Mouse (Mus musculus) ES-E14 (cell line): ENCODE data around the gene Ndufaf3. TPM values are rescaled to one million over a fixed set of nuclear protein-coding genes. Genes with fewer than 3 reads are reported as not detected.
A peak's percentile ranks its signal among the peaks of the same experiment; 100 is the strongest.
"Not testable (repeated sequence)": the region's sequence is repeated elsewhere in the genome, so short reads cannot be mapped to it uniquely, and the experiment has no call there.

Source experiments
- DNase-seq: peaks from one replicate; pipeline ENCODE4 v3.0.0-alpha.2; 2013; ENCODE audit warnings: low read depth, low spot score
- H3K27ac ChIP-seq: 2 replicates; pipeline ENCODE4 v1.5.1; 2012; ENCODE audit warnings: low read depth, mild to moderate bottlenecking, low read length, moderate library complexity, mixed read lengths; ENCODE audit not compliant: poor library complexity, insufficient read depth, severe bottlenecking
- H3K36me3 ChIP-seq: 2 replicates; pipeline ENCODE4 v1.6.1; 2012; ENCODE audit warnings: mild to moderate bottlenecking, low read length, moderate library complexity, mixed read lengths; ENCODE audit not compliant: control insufficient read depth, poor library complexity, insufficient read depth, severe bottlenecking
- H3K4me1 ChIP-seq, 2 experiments: fragments of 150-350 bp in 1 of 2; sonication (generic) in 1 of 2; 2 replicates each; pipeline ENCODE4 v1.6.1; 2012; ENCODE audit warnings: low read length in 2 of 2, mild to moderate bottlenecking in 1 of 2, mixed read lengths in 1 of 2; ENCODE audit not compliant: control insufficient read depth in 2 of 2, insufficient read depth in 2 of 2, poor library complexity in 1 of 2
- H3K4me3 ChIP-seq, 2 experiments: fragments of 150-350 bp in 1 of 2; sonication (generic) in 1 of 2; 2 replicates each; pipeline ENCODE4 v1.5.1; 2012; ENCODE audit warnings: low read length in 2 of 2, low read depth in 1 of 2, mild to moderate bottlenecking in 1 of 2, mixed read lengths in 1 of 2; ENCODE audit not compliant: insufficient read depth in 1 of 2, poor library complexity in 1 of 2, severe bottlenecking in 1 of 2
- H3K9ac ChIP-seq: 2 replicates; pipeline ENCODE4 v1.6.1; 2012; ENCODE audit warnings: low read depth, mild to moderate bottlenecking, low read length, mixed read lengths; ENCODE audit not compliant: poor library complexity, insufficient read depth, severe bottlenecking
- H3K9me3 ChIP-seq: fragments of 150-350 bp; sonication (generic); 2 replicates; pipeline ENCODE4 v1.6.1; 2012; ENCODE audit warnings: low read depth, mild to moderate bottlenecking, low read length; ENCODE audit not compliant: control insufficient read depth, insufficient read depth
- CHD2 ChIP-seq: IDR thresholded peaks from 2 replicates; pipeline ENCODE4 v1.6.1; 2014; ENCODE audit warnings: mild to moderate bottlenecking, low read depth, low read length, inconsistent platforms
- HCFC1 ChIP-seq: IDR thresholded peaks from 2 replicates; pipeline ENCODE4 v1.6.1; 2012; ENCODE audit warnings: low read length, inconsistent platforms, borderline replicate concordance; ENCODE audit not compliant: insufficient read depth
- MAFK ChIP-seq: IDR thresholded peaks from 2 replicates; pipeline ENCODE4 v1.6.1; 2014; ENCODE audit warnings: mild to moderate bottlenecking, low read depth, low read length, inconsistent platforms; ENCODE audit not compliant: insufficient read depth
- ZC3H11A ChIP-seq: IDR thresholded peaks from 2 replicates; pipeline ENCODE4 v1.6.1; 2012; ENCODE audit warnings: low read depth, mild to moderate bottlenecking, inconsistent platforms, low read length, borderline replicate concordance
- ZNF384 ChIP-seq: IDR thresholded peaks from 2 replicates; pipeline ENCODE4 v1.6.1; 2012; ENCODE audit warnings: low read depth, low read length, inconsistent platforms
- in situ Hi-C, 2 experiments: fragments of 600-800 bp; cut with MboI; formaldehyde crosslinking; loops; one replicate each; pipeline ENCODE4 v1.15.1; 2025; ENCODE audit warnings: low sequenced_read_pairs in 2 of 2, inconsistent platforms in 1 of 2; ENCODE audit not compliant: unreplicated experiment in 2 of 2
- total RNA-seq: library from RNA; depleted of rRNA; stranded (reverse); fragments of 300-350 nt; gene quantifications from 2 replicates; pipeline ENCODE4 v1.2.3, GENCODE M21; 2012; rRNA removed

The Ndufaf3 gene
- 36.6 and 57.3 TPM in 2 replicates for total RNA-seq

DNA sequence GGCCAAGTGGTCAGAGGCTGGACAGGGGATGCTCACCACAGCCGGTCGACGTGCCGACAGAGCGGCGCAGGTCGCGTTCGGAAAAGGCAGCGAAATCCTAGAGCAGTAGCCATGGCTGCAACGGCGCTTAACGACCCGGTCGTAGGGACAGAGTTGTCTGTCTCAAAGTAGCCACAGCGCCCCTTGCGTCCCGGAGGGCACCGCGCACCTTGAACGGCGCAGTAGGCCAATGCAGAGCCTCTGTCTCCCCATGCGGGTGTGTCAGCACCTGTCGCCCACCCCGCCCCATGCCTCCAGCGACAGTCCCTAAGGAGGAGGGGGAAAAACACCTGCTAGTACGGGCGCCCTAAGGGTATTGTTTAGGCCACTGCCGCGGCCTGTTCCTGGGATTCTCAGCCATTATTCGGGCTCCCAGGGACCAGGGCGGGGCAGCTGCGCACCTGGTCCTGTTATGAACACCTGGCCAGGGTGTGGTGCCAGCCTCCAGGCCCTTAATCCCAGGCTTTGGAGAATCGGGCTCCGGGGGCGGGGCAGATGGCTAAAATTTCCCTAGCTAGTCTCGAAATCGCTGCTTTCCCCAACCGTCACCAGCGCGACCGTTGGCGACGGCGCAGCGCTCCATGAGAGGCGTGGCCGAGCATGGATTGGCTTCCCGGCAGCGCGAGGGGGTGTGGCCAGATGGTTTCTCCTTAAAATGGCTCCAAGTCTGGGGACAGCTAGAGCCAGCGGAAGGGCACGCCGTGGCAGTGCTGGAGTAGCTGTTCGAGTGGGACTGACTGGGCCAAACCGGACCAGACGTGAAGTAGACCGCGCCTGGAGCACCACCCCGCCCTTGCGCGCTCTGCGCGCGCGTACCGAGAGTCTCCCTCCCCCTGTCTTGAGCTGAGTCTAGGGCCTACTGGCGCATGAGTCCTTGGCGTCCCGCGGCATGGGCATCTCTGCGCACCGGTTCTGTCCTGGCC, at the start of gene Ndufaf3:
Gene Ndufaf3 (minus strand): TSS at position 620 of the 962 bp plus-strand sequence.
- Histone ChIP-seq H3K9ac (peak within 1 kb of the TSS; percentile 83), H3K27ac (peak within 1 kb of the TSS; percentile 82), H3K9me3 (no peaks in the 10 kb centered on the region), H3K36me3 (peaks cover 46% of the 10 kb centered on the region), H3K4me1 (peaks cover 6 to 11% of the 10 kb centered on the region in 2 experiments; a peak in 2 of 4 replicates), H3K4me3 (peak within 1 kb of the TSS; percentile 73 to 82)
- in situ Hi-C loops = no loop called here
- peak; percentile 95 for DNase-seq
- TF ChIP-seq MAFK (0 out of 2 replicates have a peak, but pooled peaks have one; percentile 1), ZC3H11A (no peak), HCFC1 (peak; percentile 76; the same call in 1 of the 2 replicates)

- no peak overlapping the region for H3K9ac ChIP-seq
- H3K9me3 ChIP-seq = no peaks in the 10 kb centered on the region
- H3K4me3 ChIP-seq = no peak overlapping the region
- TF ChIP-seq MAFK (no peak), HCFC1 (no peak), ZC3H11A (no peak), CHD2 (no peak), ZNF384 (no peak)
- H3K27ac ChIP-seq = no peak overlapping the region
- DNase-seq = no peak
- no peaks in the 10 kb centered on the region for H3K4me1 ChIP-seq
- in situ Hi-C loops = no loop called here
- peaks cover 54% of the 10 kb centered on the region for H3K36me3 ChIP-seq
These were observed 44.3 kb upstream of the Ndufaf3 start for GRCm38 (mm10) chr9:108611488-108611887.

- in situ Hi-C loops = no loop called here
- peaks cover 64% of the 10 kb centered on the region for H3K36me3 ChIP-seq
These were observed 41.7 kb upstream of the Ndufaf3 start for GRCm38 (mm10) chr9:108608889-108609288.

GRCm38 (mm10) chr9:108607929-108608328, 40.7 kb upstream of the Ndufaf3 start:
- H3K9ac ChIP-seq, in situ Hi-C loops, H3K9me3 ChIP-seq, H3K4me1 ChIP-seq, DNase-seq, H3K4me3 ChIP-seq, H3K27ac ChIP-seq: not testable (repeated sequence)
- peaks cover 67% of the 10 kb centered on the region for H3K36me3 ChIP-seq

More at GRCm38 (mm10) chr9:108608889-108609288, 41.7 kb upstream of the Ndufaf3 start:
- TF ChIP-seq ZC3H11A (no peak), HCFC1 (no peak), ZNF384 (no peak), MAFK (no peak), CHD2 (no peak)
- no peak for DNase-seq
- H3K9ac ChIP-seq = no peak overlapping the region
- H3K4me3 ChIP-seq = no peak overlapping the region
- H3K9me3 ChIP-seq = no peaks in the 10 kb centered on the region
- H3K4me1 ChIP-seq = peaks cover 0 to 6% of the 10 kb centered on the region in 2 experiments; a peak in 2 of 4 replicates
- no peak overlapping the region for H3K27ac ChIP-seq

- Histone ChIP-seq H3K4me3 (no peak overlapping the region), H3K9me3 (no peaks in the 10 kb centered on the region), H3K9ac (no peak overlapping the region), H3K27ac (no peak overlapping the region), H3K36me3 (peaks cover 24% of the 10 kb centered on the region), H3K4me1 (peaks cover 2 to 13% of the 10 kb centered on the region in 2 experiments; a peak in 2 of 4 replicates)
- in situ Hi-C loops = no loop called here
- no peak for TF ChIP-seq ZNF384
- TF ChIP-seq MAFK = no peak
- no peak for TF ChIP-seq CHD2
- no peak for TF ChIP-seq HCFC1
- no peak for TF ChIP-seq ZC3H11A
- no peak for DNase-seq
These were observed 34.8 kb upstream of the Ndufaf3 start for GRCm38 (mm10) chr9:108601986-108602385.
